Mouse (Mus musculus) bone marrow, adult 2 months (tissue): ENCODE data around the gene Rab20.

Source experiments
- CTCF ChIP-seq: fragments of 200-500 bp; IDR thresholded peaks from 2 replicates; pipeline ENCODE4 v1.5.1; 2011; ENCODE audit warnings: low read length, control low read depth; ENCODE audit not compliant: control insufficient read depth, insufficient read depth
- POLR2A ChIP-seq: fragments of 200-500 bp; IDR thresholded peaks from 2 replicates; pipeline ENCODE4 v1.6.1; 2011; ENCODE audit warnings: low read depth, mild to moderate bottlenecking, control low read depth, low read length, borderline replicate concordance; ENCODE audit not compliant: control insufficient read depth

DNA sequence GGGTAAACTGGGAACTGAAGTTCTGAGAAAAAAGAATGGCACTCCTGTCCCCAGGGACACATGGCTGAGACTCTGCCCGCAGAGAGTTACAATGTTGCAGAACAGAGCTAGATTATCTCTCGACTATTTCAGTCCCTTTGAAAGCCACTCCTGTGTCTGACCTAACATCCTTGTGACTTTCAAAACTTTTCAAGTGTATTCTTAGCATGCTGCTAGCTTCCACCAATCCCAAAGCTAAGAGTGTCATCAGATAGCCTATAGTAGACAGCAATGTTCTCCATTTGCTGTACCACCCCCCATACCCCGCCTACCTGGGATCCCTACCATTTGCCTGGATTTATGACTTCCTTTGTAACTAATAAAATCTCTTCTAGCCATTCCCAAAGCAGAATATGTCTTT, 4.0 kb upstream of the Rab20 start:
- TF ChIP-seq CTCF: no peak
- no peak for TF ChIP-seq POLR2A
